Mouse (Mus musculus): ENCODE results near the gene Pacrg.

GRCm38 (mm10) chr17:10583301-10583700, 256.8 kb downstream of the Pacrg start:
- no peak for TF ChIP-seq CTCF (IDR thresholded peaks at IDR 0.05; ENCODE audit: control insufficient read depth, insufficient read depth, insufficient replicate concordance, low read depth, low read length)
- no peak for TF ChIP-seq POLR2A (IDR thresholded peaks at IDR 0.05; ENCODE audit: control insufficient read depth, low read depth, low read length)
